Mouse (Mus musculus): ENCODE data around the gene Shc1. TPM values are rescaled to one million over a fixed set of nuclear protein-coding genes. Genes with fewer than 3 reads are reported as not detected.

The Shc1 gene
- total and polyA plus RNA-seq, 3 experiments: 23.1 to 40.6 (median 32.3) TPM

DNA sequence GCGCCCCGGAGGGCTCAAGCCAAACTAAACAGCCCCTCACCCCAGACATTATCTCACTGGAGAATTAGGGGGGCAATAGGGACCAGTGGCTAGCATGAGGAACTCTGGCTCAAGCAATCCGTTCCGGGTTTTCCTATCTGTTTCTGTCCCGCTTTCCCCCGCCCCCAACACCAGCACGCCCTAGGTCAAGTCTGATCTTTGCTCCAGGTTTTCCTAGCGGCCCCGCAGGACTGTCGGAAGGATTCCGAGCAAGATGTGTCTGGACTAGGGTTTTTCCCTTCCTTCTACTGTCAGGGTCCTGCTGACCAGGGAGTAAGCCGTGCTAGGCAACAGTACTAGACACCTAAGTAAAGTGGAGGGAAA is 23.4 kb upstream of the Shc1 start:
- Histone ChIP-seq H3K9ac (ENCODE audit: insufficient read depth, low read depth) (peak overlapping the region; percentile 55), H3K4me3 (replicated peaks in 1 of 3; ENCODE audit: low read depth in 2 of 3, low read length in 2 of 3, poor library complexity in 1 of 3) (peak overlapping the region; percentile 54 to 71 (median 58)), H3K27ac (ENCODE audit: insufficient read depth, low read depth) (peak overlapping the region; percentile 96), H3K9me3 (replicated peaks; ENCODE audit: low read length) (no peaks in the 10 kb centered on the region), H3K36me3 (replicated peaks in 1 of 2; ENCODE audit: control insufficient read depth in 1 of 2, insufficient read depth in 1 of 2, low read length in 1 of 2) (peaks cover 8 to 15% of the 10 kb centered on the region in 2 experiments), H3K4me2 (ENCODE audit: insufficient read depth, low read depth, poor library complexity, severe bottlenecking) (peak overlapping the region; percentile 94), H3K4me1 (ENCODE audit: control insufficient read depth in 1 of 2, insufficient read depth in 2 of 2) (peaks cover 0 to 39% of the 10 kb centered on the region in 2 experiments; a peak in 3 of 4 replicates), H3K27me3 (replicated peaks) (no peaks in the 10 kb centered on the region), H3K79me2 (replicated peaks; ENCODE audit: control insufficient read depth, extremely low read depth, insufficient read depth, poor library complexity, severe bottlenecking) (peaks cover 9% of the 10 kb centered on the region; the same call in 1 of the 2 replicates)
- DNase-seq (ENCODE audit: extremely low read depth): peak; percentile 81
- dilution Hi-C loops (cut with MboI; ENCODE audit: extremely low pct_ligation_motif_present, extremely low pct_unique_long_range_greater_than_20kb, low sequenced_read_pairs) (no loop called here), in situ Hi-C loops (cut with MboI; ENCODE audit: low pct_ligation_motif_present, low pct_unique_long_range_greater_than_20kb, low sequenced_read_pairs) (no loop called here)
- no peak for TF ChIP-seq BHLHE40 (IDR thresholded peaks at IDR 0.05; ENCODE audit: low read depth, low read length)
- TF ChIP-seq SIN3A (IDR thresholded peaks at IDR 0.05; ENCODE audit: low read length): peak; percentile 81
- no peak for TF ChIP-seq PAX5 (IDR thresholded peaks at IDR 0.05; ENCODE audit: low read length)
- peak; percentile 56; the same call in 1 of the 2 replicates for TF ChIP-seq ELF1 (IDR thresholded peaks at IDR 0.05; ENCODE audit: low read depth, low read length)
- TF ChIP-seq POLR2A (IDR thresholded peaks at IDR 0.05; ENCODE audit: low read depth, low read length): no peak
- peak; percentile 69; the same call in 1 of the 2 replicates for TF ChIP-seq MAZ (IDR thresholded peaks at IDR 0.05; ENCODE audit: low read depth, low read length)
- TF ChIP-seq HCFC1 (IDR thresholded peaks at IDR 0.05; ENCODE audit: low read depth, low read length): no peak; the same call in 1 of the 2 replicates
- TF ChIP-seq ETS1 (conservative IDR thresholded peaks at IDR 0.05; ENCODE audit: low read depth, low read length): 0 out of 2 replicates have a peak, but pooled peaks have one; percentile 7
- no peak; the same call in 1 of the 2 replicates for TF ChIP-seq TBP (conservative IDR thresholded peaks at IDR 0.05; ENCODE audit: low read depth, low read length)
- TF ChIP-seq CHD2 (IDR thresholded peaks at IDR 0.05; ENCODE audit: low read length): peak; percentile 83
- TF ChIP-seq JUND (conservative IDR thresholded peaks at IDR 0.05; ENCODE audit: low read depth, low read length): no peak
- TF ChIP-seq IRF4 (IDR thresholded peaks at IDR 0.05; ENCODE audit: low read depth, low read length): peak; percentile 4; the same call in 1 of the 2 replicates
- peak; percentile 35; the same call in 1 of the 2 replicates for TF ChIP-seq MEF2A (IDR thresholded peaks at IDR 0.05; ENCODE audit: borderline replicate concordance, low read depth, low read length)

DNA sequence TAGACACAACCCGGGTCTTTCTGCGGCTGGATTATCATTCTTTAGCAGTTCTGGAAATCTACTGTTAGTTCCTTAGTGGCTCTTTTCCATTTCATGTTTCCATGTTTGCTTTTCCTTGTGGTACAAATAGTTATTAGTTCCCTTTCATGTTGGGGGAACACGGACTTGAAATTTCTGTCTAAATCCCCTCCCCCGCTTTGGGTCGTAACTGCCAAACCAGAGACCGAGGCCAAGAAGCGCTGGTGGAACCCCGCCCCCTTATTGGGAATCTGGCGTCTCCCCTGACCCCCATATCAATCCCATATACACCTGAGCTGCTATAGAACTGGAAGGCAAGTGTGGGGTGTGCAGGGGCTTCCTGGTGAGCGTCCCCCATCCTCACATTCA is 22.8 kb upstream of the Shc1 start:
- in situ Hi-C loops (cut with MboI; ENCODE audit: low pct_ligation_motif_present, low pct_unique_long_range_greater_than_20kb, low sequenced_read_pairs) (no loop called here), dilution Hi-C loops (cut with MboI; ENCODE audit: extremely low pct_ligation_motif_present, extremely low pct_unique_long_range_greater_than_20kb, low sequenced_read_pairs) (no loop called here)
- Histone ChIP-seq H3K9me3 (replicated peaks; ENCODE audit: low read length) (no peaks in the 10 kb centered on the region), H3K36me3 (replicated peaks in 1 of 2; ENCODE audit: control insufficient read depth in 1 of 2, insufficient read depth in 1 of 2, low read length in 1 of 2) (peaks cover 13 to 21% of the 10 kb centered on the region in 2 experiments), H3K27me3 (replicated peaks) (no peaks in the 10 kb centered on the region), H3K4me1 (ENCODE audit: control insufficient read depth in 1 of 2, insufficient read depth in 2 of 2) (peaks cover 0 to 34% of the 10 kb centered on the region in 2 experiments; a peak in 3 of 4 replicates), H3K79me2 (replicated peaks; ENCODE audit: control insufficient read depth, extremely low read depth, insufficient read depth, poor library complexity, severe bottlenecking) (peaks cover 9% of the 10 kb centered on the region; the same call in 1 of the 2 replicates), H3K4me2 (ENCODE audit: insufficient read depth, low read depth, poor library complexity, severe bottlenecking) (peak overlapping the region; percentile 94), H3K27ac (ENCODE audit: insufficient read depth, low read depth) (peak overlapping the region; percentile 96), H3K9ac (ENCODE audit: insufficient read depth, low read depth) (peak overlapping the region; percentile 55), H3K4me3 (replicated peaks in 1 of 3; ENCODE audit: low read depth in 2 of 3, low read length in 2 of 3, poor library complexity in 1 of 3) (peak overlapping the region; percentile 54 to 71 (median 58))
- TF ChIP-seq SIN3A (IDR thresholded peaks at IDR 0.05; ENCODE audit: low read length) (peak; percentile 9; the same call in 1 of the 2 replicates), CTCF (conservative IDR thresholded peaks at IDR 0.05 in 1 of 2, IDR thresholded peaks at IDR 0.05 in 1 of 2; ENCODE audit: low read depth in 2 of 2, low read length in 2 of 2) (no peak), EP300 (IDR thresholded peaks at IDR 0.05; ENCODE audit: low read length) (no peak), ZKSCAN1 (IDR thresholded peaks at IDR 0.05; ENCODE audit: borderline replicate concordance, low read depth, low read length) (no peak), CHD1 (IDR thresholded peaks at IDR 0.05; ENCODE audit: low read depth, low read length) (no peak), MAX (IDR thresholded peaks at IDR 0.05; ENCODE audit: low read length) (no peak), PAX5 (IDR thresholded peaks at IDR 0.05; ENCODE audit: low read length) (no peak), GABPA (IDR thresholded peaks at IDR 0.05; ENCODE audit: insufficient replicate concordance, low read depth, low read length) (no peak), MAZ (IDR thresholded peaks at IDR 0.05; ENCODE audit: low read depth, low read length) (0 out of 2 replicates have a peak, but pooled peaks have one; percentile 43), CHD2 (IDR thresholded peaks at IDR 0.05; ENCODE audit: low read length) (no peak), ELF1 (IDR thresholded peaks at IDR 0.05; ENCODE audit: low read depth, low read length) (0 out of 2 replicates have a peak, but pooled peaks have one; percentile 17), JUN (IDR thresholded peaks at IDR 0.05; ENCODE audit: insufficient read depth, low read depth, low read length) (no peak), ZNF384 (IDR thresholded peaks at IDR 0.05; ENCODE audit: low read depth, low read length) (no peak), MAFK (IDR thresholded peaks at IDR 0.05; ENCODE audit: insufficient replicate concordance, low read length) (no peak)
- DNase-seq (ENCODE audit: extremely low read depth): no peak
